Mouse (Mus musculus): ENCODE results near the gene Zfp768.

DNA sequence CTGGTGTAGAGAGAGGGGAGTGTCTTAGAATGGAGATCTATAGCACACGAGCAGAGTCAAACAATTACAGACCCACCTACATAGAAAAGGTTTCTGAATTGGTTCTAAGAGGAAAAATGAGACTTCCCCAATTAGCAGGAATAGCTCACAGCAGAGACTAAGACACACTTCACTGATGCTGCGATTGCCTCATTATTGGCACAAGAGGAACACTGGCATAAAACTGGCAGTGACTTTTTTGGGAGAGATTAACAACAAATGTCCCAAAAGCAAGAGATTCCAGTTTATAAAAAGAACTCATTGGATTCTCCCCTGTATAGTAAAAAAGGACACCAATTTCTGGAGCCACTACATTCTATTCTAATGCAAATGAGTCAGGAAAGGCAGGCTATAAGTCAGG, 12.5 kb upstream of the Zfp768 start:
- no peak for TF ChIP-seq CTCF (IDR thresholded peaks at IDR 0.05; ENCODE audit: low read depth)
- TF ChIP-seq EP300 (IDR thresholded peaks at IDR 0.05; ENCODE audit: low read depth): no peak

All from liver, embryonic 14.5 days (tissue).